Mouse (Mus musculus) limb, embryonic 10.5 days (tissue): ENCODE results near the gene Mgat5. TPM values are rescaled to one million over a fixed set of nuclear protein-coding genes. Genes with fewer than 3 reads are reported as not detected.

Experiments used
- DNase-seq: peaks from one replicate; pipeline ENCODE4 v3.0.0-alpha.2; 2017; ENCODE audit warnings: low spot score
- H3K27ac ChIP-seq: fragments of 300-500 bp; sonication (generic); 2 replicates; pipeline ENCODE4 v1.5.1; 2016; ENCODE audit warnings: mild to moderate bottlenecking
- H3K27me3 ChIP-seq: fragments of 300-500 bp; sonication (generic); 2 replicates; pipeline ENCODE4 v1.6.1; 2016; ENCODE audit warnings: low read depth, mild to moderate bottlenecking; ENCODE audit not compliant: poor library complexity, severe bottlenecking
- H3K36me3 ChIP-seq: fragments of 300-500 bp; sonication (generic); 2 replicates; pipeline ENCODE4 v1.6.1; 2016; ENCODE audit warnings: mild to moderate bottlenecking, moderate library complexity
- H3K4me1 ChIP-seq: fragments of 300-500 bp; sonication (generic); 2 replicates; pipeline ENCODE4 v1.6.1; 2016
- H3K4me3 ChIP-seq: fragments of 300-500 bp; sonication (generic); 2 replicates; pipeline ENCODE4 v1.5.1; 2016; ENCODE audit warnings: mild to moderate bottlenecking, moderate library complexity
- H3K9me3 ChIP-seq: fragments of 300-500 bp; sonication (generic); replicated peaks from 2 replicates; pipeline ENCODE4 v1.6.1; 2016; ENCODE audit warnings: mild to moderate bottlenecking
- WGBS: fragments of 180-500 bp; shearing (Covaris S2); methylation state at CpG from one replicate; pipeline ENCODE4 v1.1.7; 2016; 5-methylcytosine and 5-hydroxymethylcytosine counted together
- polyA plus RNA-seq: library from polyadenylated mRNA; unstranded; fragments of >200 nt; fragmentation: Nextera tagmentation; extraction: Ambion mirVana; gene quantifications from 2 replicates; pipeline ENCODE4 v1.2.1, GENCODE M21; 2016

The Mgat5 gene
- polyA plus RNA-seq, 1 experiment from 2014 or later = 5.1 TPM

DNA sequence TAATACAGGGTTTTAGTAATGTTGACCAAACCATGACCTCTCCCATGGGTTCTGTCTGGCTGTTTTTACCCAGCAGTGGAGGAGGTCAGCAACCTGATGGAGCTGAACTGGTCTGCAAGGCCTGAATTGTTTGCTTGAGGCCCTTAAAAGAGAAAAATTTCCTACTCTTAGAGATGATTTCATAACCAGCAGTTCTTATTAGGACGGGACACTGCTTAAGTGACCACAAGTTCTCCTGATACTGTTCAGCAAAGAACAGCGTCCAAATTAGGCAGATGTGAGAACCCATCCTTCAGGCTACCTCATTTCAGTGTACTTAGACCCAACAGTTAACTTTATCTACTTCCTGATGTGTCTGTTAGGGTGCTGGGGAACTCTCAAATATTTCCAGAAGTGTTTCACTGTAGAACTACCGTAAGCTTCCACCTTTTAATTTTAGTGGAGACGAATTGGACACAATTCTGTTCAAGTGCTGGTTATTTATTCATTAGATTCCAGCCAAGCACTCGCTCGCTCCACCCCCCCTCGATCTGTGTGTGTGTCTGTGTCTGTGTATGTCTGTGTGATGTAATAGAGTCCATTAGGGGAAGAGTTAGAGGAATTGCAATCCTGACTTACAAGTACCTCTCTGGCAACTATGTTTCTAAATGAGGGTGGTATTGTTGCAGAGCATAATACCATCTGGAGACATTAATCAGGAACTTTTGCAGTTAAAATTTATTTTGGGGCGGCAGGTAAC, 17.4 kb downstream of the Mgat5 start:
- H3K27me3 ChIP-seq = no peaks in the 10 kb centered on the region
- DNase-seq = no peak
- WGBS = 95% methylated on average over 8 of the region's 8 CpGs

DNA sequence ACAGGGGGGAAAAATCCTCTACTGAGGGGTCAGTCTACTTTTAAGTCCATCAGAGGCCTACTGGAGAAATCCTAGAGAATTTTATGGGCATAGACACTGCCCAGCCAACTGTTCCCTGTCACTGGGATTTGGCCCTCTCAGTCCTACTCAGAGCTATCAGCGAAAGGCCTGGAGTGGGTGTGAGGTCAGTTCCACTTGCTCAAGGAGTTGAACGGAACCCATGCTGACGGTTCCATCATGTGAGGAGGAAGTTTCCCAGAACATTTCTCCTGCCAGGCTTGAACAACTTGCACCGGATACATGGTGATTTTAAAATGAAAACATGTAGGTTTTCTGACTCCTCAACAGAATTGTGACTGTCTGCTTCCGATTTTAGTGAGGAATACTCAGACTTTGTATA, 20.2 kb downstream of the Mgat5 start:
- no peak overlapping the region for H3K27ac ChIP-seq
- no peaks in the 10 kb centered on the region for H3K9me3 ChIP-seq
- peaks cover 10% of the 10 kb centered on the region; the same call in 1 of the 2 replicates for H3K4me1 ChIP-seq
- no peak for DNase-seq
- H3K36me3 ChIP-seq = no peaks in the 10 kb centered on the region
- H3K27me3 ChIP-seq = no peaks in the 10 kb centered on the region
- 94% methylated on average over 5 of the region's 5 CpGs for WGBS
- no peak overlapping the region for H3K4me3 ChIP-seq

More for the DNA sequence above, 17.4 kb downstream of the Mgat5 start:
- Histone ChIP-seq H3K4me1 (peaks cover 11% of the 10 kb centered on the region), H3K9me3 (no peaks in the 10 kb centered on the region), H3K4me3 (no peak overlapping the region), H3K36me3 (no peaks in the 10 kb centered on the region), H3K27ac (no peak overlapping the region)

DNA sequence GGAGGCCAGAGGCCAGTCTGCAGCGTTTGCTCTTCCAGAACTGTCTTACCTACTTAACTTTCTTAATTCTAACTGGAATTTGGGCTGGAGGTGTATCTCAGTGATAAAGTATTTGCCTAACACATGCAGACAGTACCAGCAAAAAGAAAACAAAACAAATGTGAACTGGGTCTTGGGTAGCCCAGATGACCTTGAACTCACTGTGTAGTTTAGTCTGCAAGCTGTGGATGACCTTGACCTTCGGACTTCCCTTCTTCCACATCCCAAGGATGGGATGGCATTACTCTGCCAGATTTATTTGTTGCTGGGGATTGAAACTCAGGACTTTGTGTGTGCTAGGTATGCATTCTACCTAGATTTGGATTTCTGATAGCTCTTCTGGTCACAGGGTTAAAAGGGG, 24.2 kb downstream of the Mgat5 start:
- Histone ChIP-seq H3K36me3 (no peaks in the 10 kb centered on the region), H3K9me3 (no peaks in the 10 kb centered on the region), H3K4me1 (peaks cover 24% of the 10 kb centered on the region), H3K27ac (no peak overlapping the region), H3K4me3 (no peak overlapping the region), H3K27me3 (no peaks in the 10 kb centered on the region)
- 88% methylated on average over 2 of the region's 2 CpGs for WGBS
- no peak for DNase-seq

DNA sequence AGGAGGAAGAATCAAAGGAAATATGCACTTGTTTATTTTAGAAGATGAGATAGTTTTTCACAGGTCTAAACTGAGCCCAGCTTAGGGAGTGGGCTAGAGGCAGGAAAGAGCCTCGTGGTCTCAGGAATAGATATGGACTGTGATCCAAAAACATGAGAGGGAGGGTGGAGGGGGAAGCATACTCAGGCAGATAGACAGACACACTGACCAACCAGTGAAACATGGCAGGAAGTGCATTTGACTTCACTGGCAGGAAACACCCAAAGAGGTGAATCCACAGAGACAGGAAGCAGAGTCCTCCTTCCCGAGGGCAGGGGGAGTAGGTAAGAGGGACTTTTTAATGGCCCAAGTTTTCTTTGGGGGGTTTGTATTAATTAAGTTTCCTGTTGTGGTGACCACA, 25.7 kb downstream of the Mgat5 start:
- WGBS = 67% methylated on average over 2 of the region's 2 CpGs
- no peak for DNase-seq
- H3K27ac ChIP-seq = no peak overlapping the region
- H3K4me3 ChIP-seq = no peak overlapping the region
- H3K36me3 ChIP-seq = no peaks in the 10 kb centered on the region
- H3K9me3 ChIP-seq = no peaks in the 10 kb centered on the region
- peaks cover 23% of the 10 kb centered on the region for H3K4me1 ChIP-seq
- H3K27me3 ChIP-seq = no peaks in the 10 kb centered on the region

DNA sequence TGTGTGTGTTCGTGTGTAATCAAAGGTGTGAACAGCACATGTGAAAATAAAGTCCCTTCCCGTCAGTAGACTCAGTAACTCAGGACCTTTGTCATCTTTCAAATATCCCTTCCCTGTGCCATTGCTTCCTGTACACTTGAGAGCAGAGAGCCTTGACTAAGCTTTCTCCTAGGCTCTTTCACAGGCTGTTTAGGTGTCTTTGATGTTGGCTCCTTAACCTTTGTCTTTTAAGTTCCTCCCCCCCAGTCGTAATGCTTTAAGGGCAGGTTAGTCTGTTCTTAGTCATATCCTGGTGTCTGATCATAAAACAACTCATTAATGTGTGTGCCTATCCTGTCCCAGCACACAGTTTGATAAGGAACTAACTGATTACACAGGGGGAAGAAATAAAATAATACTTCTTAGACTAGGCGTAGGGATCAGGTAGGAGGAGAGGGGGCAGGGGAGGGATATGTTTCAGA, 28.4 kb downstream of the Mgat5 start:
- no peak for DNase-seq
- Histone ChIP-seq H3K4me3 (no peak overlapping the region), H3K4me1 (peaks cover 33% of the 10 kb centered on the region), H3K9me3 (no peaks in the 10 kb centered on the region), H3K27ac (0 out of 2 replicates have a peak overlapping the region, but pooled peaks have one; percentile 11), H3K36me3 (no peaks in the 10 kb centered on the region), H3K27me3 (no peaks in the 10 kb centered on the region)
- WGBS = 45% methylated on average over 4 of the region's 4 CpGs

DNA sequence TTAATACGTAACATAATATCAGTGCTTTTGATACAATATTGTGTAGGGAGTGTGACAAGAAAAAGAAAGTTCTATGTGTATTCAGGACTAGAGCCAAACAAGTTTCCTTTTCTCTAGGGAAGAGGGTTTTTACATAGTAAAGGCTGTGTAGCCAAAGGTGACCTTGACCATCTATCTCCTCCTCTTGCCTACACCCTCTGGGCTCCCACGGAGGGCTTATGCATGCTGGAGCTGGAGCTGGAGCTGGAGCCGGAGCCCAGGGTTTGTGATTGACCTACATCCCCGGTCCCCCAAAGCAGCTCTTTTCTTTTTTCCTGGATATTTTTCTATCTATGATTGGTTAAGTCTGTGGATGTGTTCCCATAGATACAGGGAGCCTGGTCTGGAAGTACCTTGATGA, 30.3 kb downstream of the Mgat5 start:
- H3K9me3 ChIP-seq = no peaks in the 10 kb centered on the region
- DNase-seq = no peak
- H3K36me3 ChIP-seq = no peaks in the 10 kb centered on the region
- H3K27ac ChIP-seq = no peak overlapping the region
- no peak overlapping the region for H3K4me3 ChIP-seq
- no peaks in the 10 kb centered on the region for H3K27me3 ChIP-seq
- H3K4me1 ChIP-seq = peaks cover 42% of the 10 kb centered on the region
- WGBS = 84% methylated on average over 4 of the region's 4 CpGs

DNA sequence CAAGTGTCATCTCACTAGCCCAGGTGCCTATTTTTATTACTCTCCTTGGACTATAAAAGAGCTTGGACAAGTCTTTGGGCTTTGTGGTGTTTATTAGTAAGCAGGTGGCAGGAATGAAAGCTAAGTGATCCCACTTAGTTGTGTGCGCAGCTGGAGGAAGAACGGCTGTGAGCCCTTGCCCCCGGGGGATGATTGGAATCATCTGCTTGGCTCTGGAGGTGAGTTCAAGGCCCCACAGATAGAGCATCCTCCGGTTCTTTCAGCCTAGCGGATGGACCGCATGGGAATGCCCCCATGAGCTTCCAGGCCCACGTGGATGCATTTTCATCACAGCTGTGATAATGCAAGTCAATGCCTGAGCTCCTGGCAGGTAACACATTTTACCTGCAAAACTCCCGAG, 31.6 kb downstream of the Mgat5 start:
- Histone ChIP-seq H3K9me3 (no peaks in the 10 kb centered on the region), H3K27ac (no peak overlapping the region), H3K27me3 (no peaks in the 10 kb centered on the region), H3K4me1 (peaks cover 45% of the 10 kb centered on the region), H3K36me3 (no peaks in the 10 kb centered on the region), H3K4me3 (no peak overlapping the region)
- WGBS = 60% methylated on average over 8 of the region's 8 CpGs
- no peak for DNase-seq

DNA sequence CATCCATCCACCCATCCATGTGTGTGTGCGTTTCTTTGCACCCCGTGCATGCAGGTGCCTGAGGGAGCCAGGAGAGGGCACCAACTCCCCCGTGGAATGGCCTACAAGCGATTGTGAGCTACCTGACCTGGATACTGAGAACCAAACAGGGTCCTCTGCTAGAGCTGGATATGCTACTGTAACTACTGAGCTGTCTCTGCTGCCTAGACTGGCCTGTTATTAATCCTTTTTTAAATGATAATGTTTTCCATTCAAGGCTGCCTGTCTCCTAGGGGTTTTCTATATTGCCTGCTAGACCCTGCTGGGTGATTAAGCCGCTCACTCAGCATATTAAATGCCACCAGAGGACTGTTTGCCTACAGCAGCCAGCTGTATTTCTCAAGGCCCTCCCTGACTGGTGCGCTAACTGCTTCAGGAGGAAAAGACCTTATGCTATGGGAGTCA, 34.1 kb downstream of the Mgat5 start:
- Histone ChIP-seq H3K4me3 (no peak overlapping the region), H3K36me3 (no peaks in the 10 kb centered on the region), H3K9me3 (no peaks in the 10 kb centered on the region), H3K27me3 (no peaks in the 10 kb centered on the region), H3K27ac (peak overlapping the region; percentile 61; the same call in 1 of the 2 replicates), H3K4me1 (peaks cover 28% of the 10 kb centered on the region)
- WGBS = 52% methylated on average over 6 of the region's 6 CpGs
- DNase-seq = no peak

DNA sequence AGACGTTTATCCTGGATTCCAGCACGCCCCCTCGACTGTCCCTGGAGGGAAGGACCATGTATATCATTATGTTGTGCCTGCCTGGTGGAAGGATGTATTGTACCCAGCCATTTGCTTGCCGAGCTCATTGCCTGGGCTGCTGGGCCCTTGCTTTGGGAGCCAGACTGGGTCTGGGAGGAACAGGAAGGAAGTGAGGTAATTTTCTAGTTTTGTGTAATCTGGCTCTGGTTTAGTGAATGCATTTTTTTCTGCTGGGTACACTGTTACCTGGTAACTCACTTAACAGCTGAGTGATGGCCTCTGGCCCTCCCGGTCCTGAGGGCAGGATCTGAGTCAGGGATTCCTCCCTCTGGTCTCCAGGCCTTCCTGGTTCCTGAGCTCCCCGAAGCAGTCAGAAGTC, 35.1 kb downstream of the Mgat5 start:
- Histone ChIP-seq H3K36me3 (no peaks in the 10 kb centered on the region), H3K27me3 (no peaks in the 10 kb centered on the region; the same call in 1 of the 2 replicates), H3K27ac (peak overlapping the region; percentile 61), H3K4me1 (peaks cover 28% of the 10 kb centered on the region), H3K4me3 (no peak overlapping the region), H3K9me3 (no peaks in the 10 kb centered on the region)
- WGBS = 43% methylated on average over 6 of the region's 6 CpGs
- peak; percentile 34 for DNase-seq

DNA sequence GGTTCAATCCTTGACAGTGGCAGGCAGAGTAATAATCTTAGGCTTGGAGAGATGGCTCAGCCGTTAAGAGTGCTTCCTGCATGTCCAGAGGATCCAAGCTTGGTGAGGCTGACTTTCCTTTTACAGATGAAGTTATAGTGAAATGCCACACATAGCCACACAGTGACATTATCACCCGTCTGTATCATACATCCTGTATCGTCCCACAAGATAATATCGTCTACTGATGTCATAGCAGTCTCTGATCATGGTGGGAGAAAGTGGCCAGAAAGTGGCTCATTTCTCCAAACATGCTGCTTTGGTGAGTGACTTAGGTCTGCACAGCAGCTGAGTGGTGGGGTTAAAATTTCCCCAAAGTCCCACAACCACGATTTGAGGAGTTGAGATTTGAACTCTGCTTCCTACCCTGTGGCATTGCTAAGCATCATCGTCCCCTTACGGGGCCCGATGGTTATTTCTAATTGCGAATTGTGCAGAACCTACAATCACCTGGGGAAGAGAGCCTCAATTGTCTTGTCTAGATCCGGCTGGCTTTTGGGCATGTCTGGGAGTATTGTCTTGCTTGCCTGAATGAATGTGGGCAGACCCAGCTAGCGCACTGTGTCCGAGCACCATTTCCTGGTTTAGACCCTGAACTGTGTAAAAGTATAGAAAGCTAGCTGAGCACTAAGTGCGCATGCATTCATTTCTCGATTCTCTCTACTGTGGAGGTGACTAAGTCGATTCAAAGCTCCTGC, 37.5 kb downstream of the Mgat5 start:
- no peaks in the 10 kb centered on the region; the same call in 1 of the 2 replicates for H3K27me3 ChIP-seq
- no peak for DNase-seq
- WGBS = 91% methylated on average over 15 of the region's 15 CpGs
- H3K27ac ChIP-seq = no peak overlapping the region
- H3K9me3 ChIP-seq = no peaks in the 10 kb centered on the region
- no peak overlapping the region for H3K4me3 ChIP-seq
- H3K4me1 ChIP-seq = peaks cover 18% of the 10 kb centered on the region
- H3K36me3 ChIP-seq = no peaks in the 10 kb centered on the region

DNA sequence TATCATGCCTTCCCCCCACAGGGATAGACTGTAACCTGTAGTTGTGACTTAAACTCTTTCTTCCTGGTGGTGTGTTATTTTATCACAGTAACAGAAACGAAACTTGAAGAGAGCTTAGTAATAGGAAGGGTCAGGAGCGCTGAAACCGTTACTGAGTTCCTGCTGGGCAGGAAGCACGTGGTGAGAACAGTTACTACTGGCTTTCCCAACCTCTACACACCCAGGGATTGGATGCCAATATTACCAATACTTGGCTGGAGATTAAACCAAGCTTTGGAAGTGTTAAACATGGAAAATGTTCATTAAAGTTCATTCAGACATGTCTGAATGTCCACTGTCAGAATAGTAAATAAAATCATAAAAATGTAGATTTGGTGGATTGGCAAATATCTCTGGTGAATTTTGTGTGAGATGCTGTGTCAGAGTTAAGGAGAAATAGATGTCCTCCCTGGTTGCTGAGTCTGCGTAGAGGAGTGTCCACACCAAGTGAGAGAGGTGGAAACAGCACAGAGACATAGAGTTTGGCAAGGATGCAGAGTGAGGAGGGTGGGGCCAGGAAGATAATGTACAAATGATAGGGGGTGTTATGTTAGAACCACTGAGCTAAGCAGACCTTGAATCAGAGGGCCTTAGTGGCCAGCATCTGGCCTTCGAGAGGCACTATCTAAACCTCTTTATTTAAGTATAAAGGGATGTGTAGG, 38.2 kb downstream of the Mgat5 start:
- H3K27me3 ChIP-seq = no peaks in the 10 kb centered on the region; the same call in 1 of the 2 replicates
- WGBS = 76% methylated on average over 6 of the region's 6 CpGs
- H3K9me3 ChIP-seq = no peaks in the 10 kb centered on the region
- no peak for DNase-seq
- H3K4me3 ChIP-seq = no peak overlapping the region
- H3K36me3 ChIP-seq = no peaks in the 10 kb centered on the region
- H3K4me1 ChIP-seq = peaks cover 18% of the 10 kb centered on the region
- H3K27ac ChIP-seq = no peak overlapping the region

DNA sequence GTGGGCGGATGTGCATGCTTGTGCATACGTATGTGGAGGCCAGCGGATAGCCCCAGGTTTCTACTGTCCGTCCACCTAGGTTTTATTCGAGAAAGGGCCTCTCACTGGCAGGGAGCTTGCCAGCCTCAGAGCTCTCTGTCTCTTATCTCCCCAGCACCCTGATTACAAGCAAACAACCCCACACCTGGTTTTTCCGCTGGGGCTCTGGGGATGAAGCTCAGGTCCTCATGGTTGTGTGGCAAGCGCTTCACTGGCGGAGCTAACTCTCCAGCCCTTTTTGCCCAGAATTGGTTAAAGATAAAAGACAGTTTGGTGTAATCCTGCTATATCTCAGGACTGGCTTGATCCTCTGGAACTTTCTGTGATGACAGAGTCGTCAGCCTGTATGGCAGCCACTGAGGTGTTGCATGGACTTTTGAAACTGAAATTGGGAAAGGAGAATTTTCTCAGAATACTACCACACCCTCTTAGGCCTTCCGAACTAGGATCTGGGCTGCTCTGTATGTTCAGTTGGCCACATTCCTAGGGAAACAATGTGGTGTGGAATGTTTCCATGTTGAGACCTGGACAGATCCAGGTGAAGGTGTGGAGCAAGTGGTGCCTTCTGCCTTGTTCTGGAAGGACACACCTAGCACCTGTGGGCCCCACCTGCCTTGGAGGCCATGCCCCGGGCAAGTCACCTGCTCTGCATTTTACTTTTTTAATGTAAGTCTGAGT, 39.4 kb downstream of the Mgat5 start:
- 87% methylated on average over 11 of the region's 11 CpGs for WGBS
- no peak overlapping the region for H3K4me3 ChIP-seq
- H3K9me3 ChIP-seq = no peaks in the 10 kb centered on the region
- H3K4me1 ChIP-seq = peaks cover 13% of the 10 kb centered on the region
- H3K27ac ChIP-seq = no peak overlapping the region
- no peak for DNase-seq
- no peaks in the 10 kb centered on the region; the same call in 1 of the 2 replicates for H3K27me3 ChIP-seq
- no peaks in the 10 kb centered on the region for H3K36me3 ChIP-seq
